Mouse (Mus musculus) liver, embryonic 12.5 days (tissue): ENCODE measurements around the gene Hyls1. TPM values are rescaled to one million over a fixed set of nuclear protein-coding genes. Genes with fewer than 3 reads are reported as not detected.

Source experiments
- ATAC-seq: fragments of 200-750 bp; cut with Nextera tagmentation; 2 replicates; pipeline ENCODE4 v1.8.0; 2017; ENCODE audit warnings: moderate number of reproducible peaks, mild to moderate bottlenecking, moderate library complexity
- H3K27ac ChIP-seq: fragments of 300-500 bp; sonication (generic); 2 replicates; pipeline ENCODE4 v1.5.1; 2016; ENCODE audit warnings: mild to moderate bottlenecking
- H3K27me3 ChIP-seq: fragments of 300-500 bp; sonication (generic); replicated peaks from 2 replicates; pipeline ENCODE4 v1.6.1; 2016; ENCODE audit warnings: mild to moderate bottlenecking, moderate library complexity
- H3K36me3 ChIP-seq: fragments of 300-500 bp; sonication (generic); 2 replicates; pipeline ENCODE4 v1.6.1; 2016; ENCODE audit warnings: mild to moderate bottlenecking, moderate library complexity
- H3K4me1 ChIP-seq: fragments of 300-500 bp; sonication (generic); 2 replicates; pipeline ENCODE4 v1.6.1; 2016
- H3K4me2 ChIP-seq: fragments of 300-500 bp; sonication (generic); 2 replicates; pipeline ENCODE4 v1.6.1; 2016; ENCODE audit warnings: mild to moderate bottlenecking, moderate library complexity
- H3K4me3 ChIP-seq: fragments of 300-500 bp; sonication (generic); 2 replicates; pipeline ENCODE4 v1.5.1; 2016; ENCODE audit warnings: mild to moderate bottlenecking, moderate library complexity
- H3K9ac ChIP-seq: fragments of 300-500 bp; sonication (generic); 2 replicates; pipeline ENCODE4 v1.6.1; 2016; ENCODE audit warnings: mild to moderate bottlenecking, moderate library complexity
- H3K9me3 ChIP-seq: fragments of 300-500 bp; sonication (generic); replicated peaks from 2 replicates; pipeline ENCODE4 v1.6.1; 2016; ENCODE audit warnings: mild to moderate bottlenecking, moderate library complexity
- WGBS: fragments of 180-500 bp; shearing (Covaris S2); methylation state at CpG from one replicate; pipeline ENCODE4 v1.1.7; 2016; ENCODE audit not compliant: insufficient replicate concordance; 5-methylcytosine and 5-hydroxymethylcytosine counted together
- polyA plus RNA-seq: library from polyadenylated mRNA; unstranded; fragments of >200 nt; fragmentation: Nextera tagmentation; extraction: Ambion mirVana; gene quantifications from 2 replicates; pipeline ENCODE4 v1.2.1, GENCODE M21; 2016

Gene Hyls1
- polyA plus RNA-seq, 1 experiment from 2014 or later: 9.4 TPM

DNA sequence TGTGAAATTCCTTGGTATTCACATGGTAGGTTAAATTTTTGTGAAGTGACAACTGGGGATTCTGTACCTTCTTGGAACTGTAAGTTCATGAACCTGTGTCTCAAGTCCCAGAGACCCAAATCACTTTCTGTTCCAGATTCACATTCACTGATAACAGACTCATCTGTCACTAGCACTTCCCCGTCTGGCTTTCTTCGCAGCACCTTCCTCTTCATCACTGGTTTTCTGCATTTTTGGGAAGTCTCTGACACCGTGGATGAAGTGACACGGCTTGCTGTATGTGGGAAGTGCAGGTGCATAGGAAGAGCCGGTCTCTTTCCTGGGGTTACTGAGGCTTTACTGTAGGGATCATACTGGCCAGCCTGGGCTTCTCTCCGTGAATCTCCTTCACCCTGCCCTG lies 8.6 kb downstream of the Hyls1 start:
- no peaks in the 10 kb centered on the region for H3K9me3 ChIP-seq
- H3K36me3 ChIP-seq: peaks cover 50% of the 10 kb centered on the region
- 54% methylated on average over 6 of the region's 6 CpGs for WGBS
- H3K27me3 ChIP-seq: peaks cover 26% of the 10 kb centered on the region
- no peak overlapping the region for H3K4me3 ChIP-seq
- peaks cover 38% of the 10 kb centered on the region for H3K4me1 ChIP-seq
- H3K4me2 ChIP-seq: no peak overlapping the region
- H3K9ac ChIP-seq: no peak overlapping the region
- H3K27ac ChIP-seq: no peak overlapping the region
- ATAC-seq: no peak

DNA sequence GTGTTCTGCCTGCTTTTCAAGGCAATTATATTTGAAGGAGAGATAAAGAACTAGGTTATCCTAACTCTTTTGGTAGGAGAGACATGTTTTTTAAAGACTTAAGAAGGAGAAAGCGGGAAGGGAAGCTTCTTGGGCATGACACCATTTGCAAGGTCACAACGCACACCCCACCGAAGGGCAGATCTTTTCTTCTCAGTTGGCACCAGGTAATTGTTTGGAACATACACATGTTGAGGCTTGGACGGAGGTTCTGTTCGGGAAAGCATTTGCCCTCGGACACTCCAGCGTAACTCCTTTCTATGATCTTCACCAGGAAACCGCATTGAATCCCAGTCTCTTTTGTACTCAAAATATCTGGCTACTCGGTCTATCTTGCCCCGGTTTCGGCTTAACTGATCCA lies 9.1 kb downstream of the Hyls1 start:
- Histone ChIP-seq H3K27me3 (peaks cover 31% of the 10 kb centered on the region), H3K4me2 (no peak overlapping the region), H3K9me3 (no peaks in the 10 kb centered on the region), H3K4me1 (peaks cover 38% of the 10 kb centered on the region), H3K4me3 (no peak overlapping the region), H3K27ac (no peak overlapping the region), H3K9ac (no peak overlapping the region), H3K36me3 (peaks cover 45% of the 10 kb centered on the region)
- no peak for ATAC-seq
- 89% methylated on average over 11 of the region's 11 CpGs for WGBS

GRCm38 (mm10) chr9:35559009-35559890 lies 10.9 kb downstream of the Hyls1 start:
- ATAC-seq: peak; percentile 84
- Histone ChIP-seq H3K9me3 (no peaks in the 10 kb centered on the region), H3K36me3 (peaks cover 27% of the 10 kb centered on the region), H3K27ac (peak overlapping the region; percentile 64; the same call in 1 of the 2 replicates), H3K4me3 (peak overlapping the region; percentile 72), H3K4me2 (peak overlapping the region; percentile 94), H3K4me1 (peaks cover 33% of the 10 kb centered on the region), H3K9ac (peak overlapping the region; percentile 76), H3K27me3 (peaks cover 48% of the 10 kb centered on the region)
- 3% methylated on average over 31 of the region's 31 CpGs for whole genome bisulfite sequencing

GRCm38 (mm10) chr9:35558257-35559008 lies 11.8 kb downstream of the Hyls1 start, which contains the start of the genes Ddx25 and Pus3:
Gene Ddx25 (minus strand): TSS chr9:35558528.
Gene Pus3 (plus strand): TSS chr9:35558595.
- WGBS: 1% methylated on average over 59 of the region's 59 CpGs
- peaks cover 24% of the 10 kb centered on the region for H3K36me3 ChIP-seq
- peak within 1 kb of the TSS; percentile 76 for H3K9ac ChIP-seq
- H3K9me3 ChIP-seq: no peaks in the 10 kb centered on the region
- peak; percentile 49 for ATAC-seq
- H3K27ac ChIP-seq: peak within 1 kb of the TSS; percentile 64; the same call in 1 of the 2 replicates
- peaks cover 33% of the 10 kb centered on the region for H3K4me1 ChIP-seq
- H3K4me2 ChIP-seq: peak within 1 kb of the TSS; percentile 94
- peaks cover 54% of the 10 kb centered on the region for H3K27me3 ChIP-seq
- H3K4me3 ChIP-seq: peak within 1 kb of the TSS; percentile 72

DNA sequence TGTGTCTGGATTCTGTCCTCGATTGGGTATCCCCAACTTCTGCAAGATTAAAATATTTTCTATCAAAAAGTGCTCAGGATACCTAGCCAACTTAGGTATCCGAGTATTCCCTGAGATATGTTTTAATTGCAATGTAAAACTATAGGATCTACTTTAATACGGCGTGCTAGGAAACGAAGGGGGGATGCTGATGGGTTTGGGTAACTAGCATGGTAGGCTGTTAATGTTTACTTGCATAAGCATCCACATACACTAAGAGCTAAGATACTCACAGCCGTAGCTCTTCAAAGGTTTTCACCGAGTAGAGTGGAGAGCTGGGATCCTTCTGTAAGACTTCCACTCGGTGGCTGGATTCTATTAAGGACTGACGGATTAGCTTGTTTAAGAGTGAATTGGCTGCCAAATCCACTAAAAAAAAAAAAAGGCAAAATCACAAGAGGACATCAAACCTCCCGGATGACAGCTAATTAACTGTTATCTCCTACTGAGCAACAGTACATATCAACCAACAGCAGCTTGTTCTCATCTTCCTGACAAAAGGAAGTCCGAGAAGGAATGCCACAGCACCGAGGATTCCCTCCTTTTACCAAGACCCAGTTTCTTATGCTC lies 13.6 kb downstream of the Hyls1 start:
- H3K36me3 ChIP-seq: peaks cover 9% of the 10 kb centered on the region
- peaks cover 29% of the 10 kb centered on the region for H3K4me1 ChIP-seq
- WGBS: 46% methylated on average over 12 of the region's 12 CpGs

GRCm38 (mm10) chr9:35548455-35548854 lies 21.7 kb downstream of the Hyls1 start:
- ATAC-seq: no peak
- Histone ChIP-seq H3K4me2 (no peak overlapping the region), H3K4me3 (no peak overlapping the region), H3K27ac (no peak overlapping the region), H3K27me3 (peaks cover 3% of the 10 kb centered on the region; the same call in 1 of the 2 replicates), H3K36me3 (no peaks in the 10 kb centered on the region), H3K9ac (no peak overlapping the region), H3K4me1 (peaks cover 4% of the 10 kb centered on the region), H3K9me3 (no peaks in the 10 kb centered on the region)
- 70% methylated on average over 9 of the region's 9 CpGs for WGBS

More for the DNA sequence above, 13.6 kb downstream of the Hyls1 start:
- Histone ChIP-seq H3K27ac (no peak overlapping the region), H3K4me2 (no peak overlapping the region), H3K9me3 (no peaks in the 10 kb centered on the region), H3K4me3 (no peak overlapping the region), H3K27me3 (peaks cover 54% of the 10 kb centered on the region), H3K9ac (no peak overlapping the region)
- no peak for ATAC-seq

DNA sequence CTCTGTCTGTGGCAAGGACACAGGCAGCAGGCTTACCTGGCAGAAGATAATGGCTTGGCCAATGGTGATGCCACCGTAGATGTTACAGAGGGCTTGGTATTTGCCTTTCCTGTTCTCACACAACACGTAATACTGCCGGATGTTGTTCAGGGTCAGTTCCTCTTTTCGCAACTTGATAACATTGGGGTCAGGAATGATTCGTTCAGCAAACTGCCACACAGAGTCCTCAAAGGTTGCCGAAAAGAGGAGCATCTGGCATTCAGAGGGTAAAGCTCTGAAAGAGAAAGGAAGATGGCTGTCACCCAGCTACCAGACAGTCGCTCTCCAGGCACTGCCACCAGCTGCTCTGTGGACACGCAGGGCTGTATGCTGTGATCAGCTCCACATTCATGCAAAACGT lies 23.5 kb downstream of the Hyls1 start:
- H3K36me3 ChIP-seq: no peaks in the 10 kb centered on the region
- peaks cover 4% of the 10 kb centered on the region for H3K4me1 ChIP-seq
- no peak for ATAC-seq
- WGBS: 14% methylated on average over 9 of the region's 9 CpGs
- H3K9ac ChIP-seq: no peak overlapping the region
- H3K4me2 ChIP-seq: peak overlapping the region; percentile 11; the same call in 1 of the 2 replicates
- no peak overlapping the region for H3K4me3 ChIP-seq
- no peaks in the 10 kb centered on the region for H3K9me3 ChIP-seq
- no peak overlapping the region for H3K27ac ChIP-seq
- H3K27me3 ChIP-seq: peaks cover 3% of the 10 kb centered on the region; the same call in 1 of the 2 replicates

DNA sequence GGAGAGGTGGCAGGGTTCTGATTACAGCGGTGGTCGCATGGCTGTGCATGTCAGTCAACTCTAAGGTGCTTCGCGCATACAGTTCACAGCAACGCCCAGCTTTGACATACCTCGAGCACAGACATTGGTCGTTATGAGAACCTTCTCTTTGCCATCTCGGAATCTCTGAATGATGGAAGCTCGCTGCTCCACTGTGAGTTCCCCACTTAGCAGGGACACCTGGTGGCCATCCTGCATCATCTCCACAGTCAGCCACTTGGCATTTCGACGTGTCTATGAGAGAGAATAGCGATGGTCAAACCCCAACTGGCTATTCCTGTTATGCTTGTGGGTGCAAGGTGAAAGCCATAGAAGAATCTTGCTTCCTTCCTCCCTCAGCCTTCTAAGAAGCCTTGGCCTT lies 24.5 kb downstream of the Hyls1 start:
- H3K9me3 ChIP-seq: no peaks in the 10 kb centered on the region

GRCm38 (mm10) chr9:35544666-35545065 lies 25.5 kb downstream of the Hyls1 start:
- no peak overlapping the region for H3K27ac ChIP-seq
- peaks cover 4% of the 10 kb centered on the region for H3K4me1 ChIP-seq
- WGBS: 62% methylated on average over 2 of the region's 2 CpGs
- peaks cover 3% of the 10 kb centered on the region; the same call in 1 of the 2 replicates for H3K27me3 ChIP-seq
- H3K9me3 ChIP-seq: no peaks in the 10 kb centered on the region
- no peaks in the 10 kb centered on the region for H3K36me3 ChIP-seq
- no peak for ATAC-seq
- no peak overlapping the region for H3K9ac ChIP-seq
- H3K4me3 ChIP-seq: no peak overlapping the region
- no peak overlapping the region for H3K4me2 ChIP-seq

More for the DNA sequence above, 24.5 kb downstream of the Hyls1 start:
- Histone ChIP-seq H3K4me3 (no peak overlapping the region), H3K27ac (no peak overlapping the region), H3K27me3 (peaks cover 3% of the 10 kb centered on the region; the same call in 1 of the 2 replicates), H3K4me2 (no peak overlapping the region), H3K4me1 (peaks cover 4% of the 10 kb centered on the region), H3K36me3 (no peaks in the 10 kb centered on the region), H3K9ac (no peak overlapping the region)
- 61% methylated on average over 12 of the region's 12 CpGs for WGBS
- ATAC-seq: no peak

DNA sequence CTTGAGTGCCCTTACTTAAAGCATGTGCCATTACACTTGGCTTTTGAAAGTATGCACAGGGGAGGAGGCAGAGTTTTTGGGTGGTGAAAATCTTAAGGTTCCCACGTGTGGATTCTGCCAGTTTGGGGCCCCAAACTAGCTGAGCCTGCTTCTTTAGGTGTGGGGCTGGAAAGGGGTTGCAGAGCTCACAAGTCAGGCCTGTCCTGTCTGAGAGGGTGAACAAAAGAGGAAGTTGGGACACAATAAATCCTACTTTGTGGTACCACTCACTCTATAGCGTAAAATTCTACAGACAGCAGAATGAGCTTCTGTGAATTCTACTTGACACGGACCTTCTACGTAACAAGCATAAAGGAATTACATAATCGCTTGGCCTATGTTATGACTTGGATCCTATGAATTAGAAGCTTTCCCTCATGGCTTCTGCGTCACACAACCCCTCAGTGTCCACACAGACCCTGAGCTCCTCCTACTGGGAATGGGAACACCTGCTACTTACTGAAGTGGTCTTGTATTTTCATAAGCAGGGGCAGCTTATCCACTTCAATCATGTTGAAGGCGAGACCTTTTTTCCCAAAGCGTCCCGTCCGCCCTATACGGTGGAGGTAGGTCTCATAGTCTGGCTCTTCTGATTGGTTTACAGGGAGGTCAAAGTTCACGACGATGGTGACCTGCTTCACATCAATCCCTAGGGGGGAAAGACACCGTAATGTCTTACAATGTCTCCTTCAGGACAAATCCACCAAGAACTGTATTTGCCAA lies 26.9 kb downstream of the Hyls1 start:
- Histone ChIP-seq H3K4me3 (no peak overlapping the region), H3K36me3 (no peaks in the 10 kb centered on the region), H3K9me3 (no peaks in the 10 kb centered on the region), H3K4me1 (peaks cover 11% of the 10 kb centered on the region), H3K27ac (no peak overlapping the region), H3K4me2 (no peak overlapping the region), H3K27me3 (peaks cover 3% of the 10 kb centered on the region; the same call in 1 of the 2 replicates), H3K9ac (no peak overlapping the region)
- ATAC-seq: no peak
- WGBS: 72% methylated on average over 14 of the region's 14 CpGs

GRCm38 (mm10) chr9:35541941-35542340 lies 28.3 kb downstream of the Hyls1 start:
- no peak overlapping the region for H3K4me2 ChIP-seq
- H3K4me3 ChIP-seq: no peak overlapping the region
- H3K36me3 ChIP-seq: no peaks in the 10 kb centered on the region
- no peaks in the 10 kb centered on the region for H3K9me3 ChIP-seq
- no peak overlapping the region for H3K27ac ChIP-seq
- 45% methylated on average over 6 of the region's 6 CpGs for WGBS
- H3K4me1 ChIP-seq: peaks cover 11% of the 10 kb centered on the region
- no peak overlapping the region for H3K9ac ChIP-seq
- H3K27me3 ChIP-seq: 0 out of 2 replicates have a peak, but pooled peaks cover 3% of the 10 kb centered on the region
- no peak for ATAC-seq
